Mouse (Mus musculus): ENCODE measurements at regions not wholly inside any gene's neighbourhood (a gene's known extent, or its start where the extent isn't known, plus 50 kb on each side); places are given as distances from the start of the nearest gene placed in this dataset.

GRCm38 (mm10) chr15:57535514-57535913 is 58.1 kb upstream of the Slc22a22 start:
- ATAC-seq (ENCODE audit: insufficient number of reproducible peaks, insufficient read depth, low FRiP score, low read depth), result no peak
- Histone ChIP-seq H3K4me1 (ENCODE audit: control insufficient read depth in 2 of 2, insufficient read depth in 2 of 2, low read length in 2 of 2) (no peaks in the 10 kb centered on the region), H3K4me3 (ENCODE audit: control insufficient read depth in 1 of 2, insufficient read depth in 1 of 2, low read depth in 1 of 2, low read length in 2 of 2) (no peak overlapping the region), H3K27me3 (ENCODE audit: control insufficient read depth, insufficient read depth, low read length) (no peaks in the 10 kb centered on the region), H3K9me3 (ENCODE audit: control insufficient read depth, low read length) (no peaks in the 10 kb centered on the region), H3K36me3 (ENCODE audit: control insufficient read depth, insufficient read depth, low read length) (no peaks in the 10 kb centered on the region), H3K9ac (ENCODE audit: low read length) (no peak overlapping the region), H3K27ac (replicated peaks in 1 of 2; ENCODE audit: control insufficient read depth in 1 of 2, insufficient read depth in 1 of 2, low read depth in 2 of 2, low read length in 2 of 2) (no peak overlapping the region), H3K4me2 (ENCODE audit: low read length) (no peak overlapping the region)
- 65% methylated on average over 2 of the region's 2 CpGs for WGBS
